Mouse (Mus musculus) midbrain, postnatal 0 days (tissue): Measurements from ENCODE around the gene Olfr25. TPM values are rescaled to one million over a fixed set of nuclear protein-coding genes. Genes with fewer than 3 reads are reported as not detected.

Source experiments
- ATAC-seq: fragments of 200-750 bp; cut with Nextera tagmentation; 2 replicates; pipeline ENCODE4 v1.8.0; 2017; ENCODE audit warnings: moderate number of reproducible peaks, mild to moderate bottlenecking, moderate TSS enrichment, moderate library complexity; ENCODE audit not compliant: low FRiP score
- DNase-seq: peaks from one replicate; pipeline ENCODE4 v3.0.0-alpha.2; 2015; ENCODE audit warnings: low spot score
- H3K27ac ChIP-seq: fragments of 300-500 bp; sonication (generic); 2 replicates; pipeline ENCODE4 v1.5.1; 2014; ENCODE audit warnings: low read depth, mild to moderate bottlenecking, low read length, mixed read lengths
- H3K27me3 ChIP-seq: fragments of 300-500 bp; sonication (generic); 2 replicates; pipeline ENCODE4 v1.6.1; 2014; ENCODE audit warnings: low read length, control low read depth, mixed read lengths; ENCODE audit not compliant: insufficient read depth
- H3K36me3 ChIP-seq: fragments of 300-500 bp; sonication (generic); 2 replicates; pipeline ENCODE4 v1.6.1; 2014; ENCODE audit warnings: low read length, control low read depth, mixed read lengths; ENCODE audit not compliant: insufficient read depth
- H3K4me1 ChIP-seq: fragments of 300-500 bp; sonication (generic); 2 replicates; pipeline ENCODE4 v1.6.1; 2014; ENCODE audit warnings: mild to moderate bottlenecking, control low read depth, antibody characterized with exemption, low read length, mixed read lengths; ENCODE audit not compliant: insufficient read depth
- H3K4me2 ChIP-seq: fragments of 300-500 bp; sonication (generic); 2 replicates; pipeline ENCODE4 v1.6.1; 2014; ENCODE audit warnings: low read depth, mild to moderate bottlenecking, low read length, mixed read lengths; ENCODE audit not compliant: poor library complexity, severe bottlenecking
- H3K4me3 ChIP-seq: fragments of 300-500 bp; sonication (generic); 2 replicates; pipeline ENCODE4 v1.5.1; 2014; ENCODE audit warnings: low read depth, mild to moderate bottlenecking, low read length, moderate library complexity
- H3K9ac ChIP-seq: fragments of 300-500 bp; sonication (generic); replicated peaks from 2 replicates; pipeline ENCODE4 v1.6.1; 2014; ENCODE audit warnings: mild to moderate bottlenecking, low read length, moderate library complexity, mixed read lengths; ENCODE audit not compliant: poor library complexity, severe bottlenecking
- H3K9me3 ChIP-seq: fragments of 300-500 bp; sonication (generic); 2 replicates; pipeline ENCODE4 v1.6.1; 2016; ENCODE audit warnings: low read length, control low read depth
- CTCF ChIP-seq: IDR thresholded peaks from 2 replicates; pipeline ENCODE4 v1.5.1; 2016; ENCODE audit warnings: antibody characterized with exemption, mild to moderate bottlenecking
- WGBS: fragments of 180-500 bp; shearing (Covaris S2); extraction: QIAGEN DNeasy Blood & Tissue Kit; methylation state at CpG from one replicate; pipeline ENCODE4 v1.1.7; 2014; 5-methylcytosine and 5-hydroxymethylcytosine counted together
- polyA plus RNA-seq: library from polyadenylated mRNA; unstranded; fragments of >200 nt; fragmentation: Nextera tagmentation; extraction: Ambion mirVana; gene quantifications from 2 replicates; pipeline ENCODE4 v1.2.1, GENCODE M21; 2015
- total RNA-seq: library from RNA; depleted of rRNA; stranded (reverse); fragments of >200 nt; gene quantifications from 2 replicates; pipeline ENCODE4 v1.2.3, GENCODE M21; 2014; rRNA removed

The Olfr25 gene
- total RNA-seq (not detected in 2 replicates), polyA plus RNA-seq (not detected in 2 replicates)

DNA sequence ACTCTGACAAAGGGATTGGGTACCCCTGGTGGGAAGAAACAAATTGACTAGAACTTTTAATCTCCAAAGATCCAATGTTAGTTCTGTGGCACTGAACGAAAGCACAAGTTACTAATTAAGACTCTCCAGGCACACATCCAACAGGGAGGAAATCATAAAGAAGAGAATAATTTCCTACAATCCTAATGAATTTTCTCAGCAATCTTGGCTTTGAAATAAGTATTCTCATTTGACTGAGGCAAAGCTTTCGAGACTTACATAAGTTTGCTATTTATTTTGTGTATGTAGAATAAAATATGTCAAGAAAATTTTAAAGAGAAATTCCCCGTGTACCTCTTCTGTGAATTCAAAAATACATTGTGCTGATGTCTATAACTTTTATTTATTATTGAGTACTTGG lies at the start of gene Olfr25:
Olfr25 (plus strand) TSS at position 301 of the 400 bp plus-strand sequence.
- H3K36me3 ChIP-seq = no peaks in the 10 kb centered on the region

GRCm38 (mm10) chr9:38290807-38291206 lies 38.1 kb upstream of the Olfr25 start, which contains the start of gene Olfr896-ps1:
TSS of gene Olfr896-ps1 (plus strand) at chr9:38291107.
- H3K9ac ChIP-seq = no peak within 1 kb of the TSS
- H3K4me2 ChIP-seq = no peak within 1 kb of the TSS
- H3K27ac ChIP-seq = no peak within 1 kb of the TSS
- H3K4me3 ChIP-seq = no peak within 1 kb of the TSS
- no peaks in the 10 kb centered on the region for H3K36me3 ChIP-seq
- no peak for ATAC-seq
- TF ChIP-seq CTCF = no peak
- H3K4me1 ChIP-seq = no peaks in the 10 kb centered on the region
- no peaks in the 10 kb centered on the region for H3K9me3 ChIP-seq
- no peaks in the 10 kb centered on the region for H3K27me3 ChIP-seq
- 98% methylated on average over 1 of the region's 1 CpGs for WGBS
- DNase-seq = no peak

More for the DNA sequence above, at the start of gene Olfr25:
- TF ChIP-seq CTCF = no peak
- no peak for DNase-seq
- Histone ChIP-seq H3K27me3 (no peaks in the 10 kb centered on the region), H3K4me3 (no peak within 1 kb of the TSS), H3K9ac (no peak within 1 kb of the TSS), H3K27ac (no peak within 1 kb of the TSS), H3K4me2 (no peak within 1 kb of the TSS), H3K9me3 (no peaks in the 10 kb centered on the region), H3K4me1 (no peaks in the 10 kb centered on the region)
- ATAC-seq = no peak
- 72% methylated on average over 3 of the region's 3 CpGs for WGBS

DNA sequence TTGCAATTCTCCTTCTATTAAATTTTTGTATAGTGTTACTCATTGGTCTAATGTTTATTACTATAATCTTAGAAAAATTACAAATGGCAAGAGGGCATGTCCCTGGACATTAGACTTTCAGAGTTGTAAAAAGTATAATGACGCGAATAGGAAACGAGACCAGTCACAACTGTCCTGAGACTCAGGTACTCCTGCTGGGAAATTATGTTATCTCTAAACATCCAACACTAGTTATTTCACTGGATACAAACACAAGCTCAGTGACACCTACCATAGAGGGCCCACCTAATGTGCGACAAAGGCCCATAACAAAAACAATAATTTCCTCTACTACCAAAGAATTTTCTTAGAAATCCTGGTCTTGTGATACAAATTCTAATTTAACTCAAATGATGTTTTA lies 19.3 kb downstream of the Olfr25 start, which contains the start of gene Olfr898:
Olfr898 (plus strand) TSS at position 301 of the 400 bp plus-strand sequence.
- no peak within 1 kb of the TSS for H3K4me2 ChIP-seq
- 97% methylated on average over 4 of the region's 4 CpGs for WGBS
- no peaks in the 10 kb centered on the region for H3K36me3 ChIP-seq
- no peaks in the 10 kb centered on the region for H3K9me3 ChIP-seq
- H3K9ac ChIP-seq = no peak within 1 kb of the TSS
- DNase-seq = no peak
- no peak for TF ChIP-seq CTCF
- no peak within 1 kb of the TSS for H3K4me3 ChIP-seq
- no peaks in the 10 kb centered on the region for H3K4me1 ChIP-seq
- H3K27me3 ChIP-seq = no peaks in the 10 kb centered on the region
- no peak for ATAC-seq
- H3K27ac ChIP-seq = no peak within 1 kb of the TSS

GRCm38 (mm10) chr9:38366596-38366995 lies 37.7 kb downstream of the Olfr25 start, which contains the start of gene Olfr250:
TSS of gene Olfr250 (plus strand) at chr9:38366896.
- DNase-seq = no peak
- no peak within 1 kb of the TSS for H3K27ac ChIP-seq
- no peak for TF ChIP-seq CTCF
- WGBS = 78% methylated on average over 2 of the region's 2 CpGs
- H3K9me3 ChIP-seq = no peaks in the 10 kb centered on the region
- no peaks in the 10 kb centered on the region for H3K4me1 ChIP-seq
- no peak within 1 kb of the TSS for H3K4me3 ChIP-seq
- H3K4me2 ChIP-seq = no peak within 1 kb of the TSS
- no peaks in the 10 kb centered on the region for H3K36me3 ChIP-seq
- no peaks in the 10 kb centered on the region for H3K27me3 ChIP-seq
- no peak for ATAC-seq
- H3K9ac ChIP-seq = no peak within 1 kb of the TSS

DNA sequence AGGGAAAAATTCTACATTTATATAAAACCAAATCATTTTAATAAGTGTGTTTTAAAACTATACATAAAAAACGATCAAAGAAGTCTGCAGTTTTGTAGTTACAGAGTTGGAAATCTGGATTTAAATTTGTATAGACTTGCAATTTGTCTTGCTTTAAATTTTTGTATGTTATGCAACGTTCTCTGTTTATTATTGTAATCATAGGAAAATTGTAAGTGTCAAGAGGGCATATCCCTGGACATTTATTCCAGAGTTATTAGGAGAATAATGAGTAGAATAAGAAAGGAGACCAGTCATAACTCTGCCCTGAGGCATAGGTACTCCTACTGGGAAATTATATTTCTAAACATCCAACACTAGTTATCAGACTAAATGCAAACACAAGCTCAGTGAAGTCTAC lies 47.9 kb downstream of the Olfr25 start, which contains the start of gene Olfr251:
Olfr251 (plus strand) TSS at position 301 of the 400 bp plus-strand sequence.
- H3K4me2 ChIP-seq = no peak within 1 kb of the TSS
- no peak for TF ChIP-seq CTCF
- 73% methylated on average over 2 of the region's 2 CpGs for WGBS
- H3K9ac ChIP-seq = no peak within 1 kb of the TSS
- H3K27ac ChIP-seq = no peak within 1 kb of the TSS
- H3K4me1 ChIP-seq = no peaks in the 10 kb centered on the region
- no peaks in the 10 kb centered on the region for H3K36me3 ChIP-seq
- ATAC-seq = no peak
- no peak for DNase-seq
- no peaks in the 10 kb centered on the region for H3K27me3 ChIP-seq
- no peaks in the 10 kb centered on the region for H3K9me3 ChIP-seq
- H3K4me3 ChIP-seq = no peak within 1 kb of the TSS

Other genes with a start within 250 kb of the Olfr25 start
- gene Olfr887, start 245.0 kb upstream of the Olfr25 start, total RNA-seq = not detected in 2 replicates
- gene Olfr887, start 245.0 kb upstream of the Olfr25 start, polyA plus RNA-seq = not detected in 2 replicates
- not detected in 2 replicates for gene Olfr888, start 220.9 kb upstream of the Olfr25 start, total RNA-seq
- gene Olfr888, start 220.9 kb upstream of the Olfr25 start, polyA plus RNA-seq = not detected in 2 replicates
- gene Olfr889, start 213.9 kb upstream of the Olfr25 start, total RNA-seq = not detected in 2 replicates
- gene Olfr889, start 213.9 kb upstream of the Olfr25 start, polyA plus RNA-seq = 0.04 TPM in 1 of 2 replicates, not detected in the other
- gene Olfr890, start 186.5 kb upstream of the Olfr25 start, total RNA-seq = not detected in 2 replicates
- gene Olfr890, start 186.5 kb upstream of the Olfr25 start, polyA plus RNA-seq = not detected in 2 replicates
- gene Olfr891, start 148.2 kb upstream of the Olfr25 start, total RNA-seq = not detected in 2 replicates
- not detected in 2 replicates for gene Olfr891, start 148.2 kb upstream of the Olfr25 start, polyA plus RNA-seq
- gene Olfr893, start 120.7 kb upstream of the Olfr25 start, total RNA-seq = not detected in 2 replicates
- gene Olfr893, start 120.7 kb upstream of the Olfr25 start, polyA plus RNA-seq = not detected in 2 replicates
- gene Olfr894, start 111.0 kb upstream of the Olfr25 start, total RNA-seq = not detected in 2 replicates
- gene Olfr894, start 111.0 kb upstream of the Olfr25 start, polyA plus RNA-seq = not detected in 2 replicates
- gene Olfr143, start 76.3 kb upstream of the Olfr25 start, total RNA-seq = not detected in 2 replicates
- not detected in 2 replicates for gene Olfr143, start 76.3 kb upstream of the Olfr25 start, polyA plus RNA-seq
- gene Olfr895, start 61.2 kb upstream of the Olfr25 start, total RNA-seq = not detected in 2 replicates
- gene Olfr895, start 61.2 kb upstream of the Olfr25 start, polyA plus RNA-seq = not detected in 2 replicates
- not detected in 2 replicates for gene Olfr896-ps1, start 38.0 kb upstream of the Olfr25 start, total RNA-seq
- not detected in 2 replicates for gene Olfr896-ps1, start 38.0 kb upstream of the Olfr25 start, polyA plus RNA-seq
- not detected in 2 replicates for gene Olfr898, start 19.4 kb downstream of the Olfr25 start, total RNA-seq
- not detected in 2 replicates for gene Olfr898, start 19.4 kb downstream of the Olfr25 start, polyA plus RNA-seq
- not detected in 2 replicates for gene Olfr250, start 37.8 kb downstream of the Olfr25 start, total RNA-seq
- gene Olfr250, start 37.8 kb downstream of the Olfr25 start, polyA plus RNA-seq = not detected in 2 replicates
- gene Olfr251, start 48.0 kb downstream of the Olfr25 start, total RNA-seq = not detected in 2 replicates
- gene Olfr251, start 48.0 kb downstream of the Olfr25 start, polyA plus RNA-seq = not detected in 2 replicates
- not detected in 2 replicates for gene Olfr147, start 72.6 kb downstream of the Olfr25 start, total RNA-seq
- not detected in 2 replicates for gene Olfr147, start 72.6 kb downstream of the Olfr25 start, polyA plus RNA-seq
- gene Olfr901, start 100.4 kb downstream of the Olfr25 start, total RNA-seq = not detected in 2 replicates
- not detected in 2 replicates for gene Olfr901, start 100.4 kb downstream of the Olfr25 start, polyA plus RNA-seq
- not detected in 2 replicates for gene Olfr902, start 118.6 kb downstream of the Olfr25 start, total RNA-seq
- gene Olfr902, start 118.6 kb downstream of the Olfr25 start, polyA plus RNA-seq = not detected in 2 replicates
- not detected in 2 replicates for gene Olfr904, start 134.1 kb downstream of the Olfr25 start, total RNA-seq
- not detected in 2 replicates for gene Olfr904, start 134.1 kb downstream of the Olfr25 start, polyA plus RNA-seq
- gene Olfr905, start 142.0 kb downstream of the Olfr25 start, total RNA-seq = not detected in 2 replicates
- gene Olfr905, start 142.0 kb downstream of the Olfr25 start, polyA plus RNA-seq = not detected in 2 replicates
- not detected in 2 replicates for gene Olfr906, start 158.0 kb downstream of the Olfr25 start, total RNA-seq
- gene Olfr906, start 158.0 kb downstream of the Olfr25 start, polyA plus RNA-seq = not detected in 2 replicates
- gene Olfr907, start 166.7 kb downstream of the Olfr25 start, total RNA-seq = not detected in 2 replicates
- gene Olfr907, start 166.7 kb downstream of the Olfr25 start, polyA plus RNA-seq = not detected in 2 replicates
- not detected in 2 replicates for gene Olfr911-ps1, start 192.5 kb downstream of the Olfr25 start, total RNA-seq
- gene Olfr911-ps1, start 192.5 kb downstream of the Olfr25 start, polyA plus RNA-seq = not detected in 2 replicates
- gene Olfr910, start 208.8 kb downstream of the Olfr25 start, total RNA-seq = not detected in 2 replicates
- gene Olfr910, start 208.8 kb downstream of the Olfr25 start, polyA plus RNA-seq = not detected in 2 replicates